Mouse (Mus musculus) spleen, postnatal 36 days (tissue): Measurements from ENCODE around the gene Hoxb13.

Experiments used
- DNase-seq, 2 experiments: peaks; one replicate each; pipeline ENCODE4 v3.0.0; 2022; ENCODE audit warnings: low spot score in 2 of 2, mixed read lengths in 1 of 2

Gene Hoxb13

GRCm38 (mm10) chr11:96189810-96190522 is 4.2 kb upstream of the Hoxb13 start:
- no peak for DNase-seq

DNA sequence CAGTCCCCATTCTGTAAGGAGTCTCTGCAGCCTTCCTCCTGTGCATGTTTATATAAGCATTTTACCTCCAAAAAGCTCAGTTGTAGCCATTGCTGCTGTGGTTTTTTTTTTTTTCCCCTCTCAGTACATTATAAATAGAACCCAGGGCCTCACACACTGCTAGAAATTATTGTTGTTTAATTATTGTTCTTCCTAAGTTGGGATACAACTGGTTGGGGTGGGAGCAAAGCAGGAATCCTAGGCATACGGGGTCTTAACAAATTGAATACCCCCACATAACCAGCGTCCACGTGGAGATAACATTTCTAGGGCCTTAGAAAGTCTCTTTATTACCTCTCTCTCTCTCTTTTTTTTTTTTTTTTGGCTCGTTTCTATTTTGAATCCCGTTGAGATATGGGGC is 3.0 kb upstream of the Hoxb13 start:
- DNase-seq, result no peak

DNA sequence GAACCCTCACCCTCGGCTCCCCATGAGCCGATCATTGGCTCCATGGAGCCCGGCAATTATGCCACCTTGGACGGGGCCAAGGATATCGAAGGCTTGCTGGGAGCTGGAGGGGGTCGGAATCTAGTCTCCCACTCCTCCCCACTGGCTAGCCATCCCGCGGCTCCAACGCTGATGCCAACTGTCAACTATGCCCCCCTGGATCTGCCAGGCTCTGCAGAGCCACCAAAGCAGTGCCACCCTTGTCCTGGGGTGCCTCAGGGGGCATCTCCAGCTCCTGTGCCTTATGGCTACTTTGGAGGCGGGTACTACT is 240 bp downstream of the Hoxb13 start:
- DNase-seq, result no peak

- no peak for DNase-seq
Observed at GRCm38 (mm10) chr11:96194961-96195640, 985 bp downstream of the Hoxb13 start.

- DNase-seq, result no peak
Observed at GRCm38 (mm10) chr11:96195769-96196280, 1.7 kb downstream of the Hoxb13 start.

GRCm38 (mm10) chr11:96198642-96199041 is 4.5 kb downstream of the Hoxb13 start:
- DNase-seq, result peak in 1 of 2 experiments; percentile 4

DNA sequence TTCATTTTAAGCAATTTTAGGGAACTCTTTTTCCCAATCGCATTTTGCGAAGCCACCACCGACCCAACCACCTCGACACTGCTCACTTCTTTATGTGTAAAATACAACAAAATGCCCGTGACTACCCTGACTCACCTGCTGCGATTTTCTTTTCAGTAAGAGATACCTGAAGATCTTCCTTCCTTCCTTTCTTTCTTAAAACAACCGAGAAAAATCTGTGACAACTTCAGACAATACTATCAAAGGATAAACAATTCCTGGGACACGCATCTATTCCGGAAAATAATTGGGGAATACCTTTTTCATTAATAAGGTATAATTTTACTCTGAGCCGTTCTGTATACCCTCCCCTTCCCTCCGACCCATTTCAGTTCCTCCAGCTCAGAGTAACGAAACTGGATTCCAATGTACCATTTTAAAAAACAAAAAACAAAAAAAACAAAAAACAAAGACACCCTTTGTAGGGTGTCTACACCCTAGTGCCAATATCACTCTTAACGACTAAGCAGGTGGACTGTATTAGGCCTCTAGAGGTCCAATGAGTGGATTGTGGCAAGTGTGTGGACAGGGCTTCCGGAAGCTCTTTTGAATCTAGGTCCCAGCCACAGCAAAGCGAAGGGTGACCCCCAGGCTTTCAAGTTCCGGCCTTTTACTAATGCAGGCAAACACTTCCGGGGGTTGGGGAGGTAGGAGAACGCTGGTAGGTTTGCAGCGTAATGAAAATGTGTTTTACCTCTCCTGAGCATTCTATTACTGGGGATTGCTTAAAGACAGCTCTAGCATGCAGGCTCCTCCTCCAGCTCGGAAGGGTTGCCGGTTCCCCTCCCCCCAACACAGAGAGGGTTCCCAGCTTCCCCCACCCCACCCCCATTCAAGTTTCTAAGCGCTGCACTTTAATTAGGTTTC is 5.3 kb downstream of the Hoxb13 start:
- DNase-seq, result no peak

- DNase-seq, result no peak
Observed at GRCm38 (mm10) chr11:96200183-96200655, 6.1 kb downstream of the Hoxb13 start.

- no peak for DNase-seq
Observed at GRCm38 (mm10) chr11:96201741-96202140, 7.6 kb downstream of the Hoxb13 start.

DNA sequence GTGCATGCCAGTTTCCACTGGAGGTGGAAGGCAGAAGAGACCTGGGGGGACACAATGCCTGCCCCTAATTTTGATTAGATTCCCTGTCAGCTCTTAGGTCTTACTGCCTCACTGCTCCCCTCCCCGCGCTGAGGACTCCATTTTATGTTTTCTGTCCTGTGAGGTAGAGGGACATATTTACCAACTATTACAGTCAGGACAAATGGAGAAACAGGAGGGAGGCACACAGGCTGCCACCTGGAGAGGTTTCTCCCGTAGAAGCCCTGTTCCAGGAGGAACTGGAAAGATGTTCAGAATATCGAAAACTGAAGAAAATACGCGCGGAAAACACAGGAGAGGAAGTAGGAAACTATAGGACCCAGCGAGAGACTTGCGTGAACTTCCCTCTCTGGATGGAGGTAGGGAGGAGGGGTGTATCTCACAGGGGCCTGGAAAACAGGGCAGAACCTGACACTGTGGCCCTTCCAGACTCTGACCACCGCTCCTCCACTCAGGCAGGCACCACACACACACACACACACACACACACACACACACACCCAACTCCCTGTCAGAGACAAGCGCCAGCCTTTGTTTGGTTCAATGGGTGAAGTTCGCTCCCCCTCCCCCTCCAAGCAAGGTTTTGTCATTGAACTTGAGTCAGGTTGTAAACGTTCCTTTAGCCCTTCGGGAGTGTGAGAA is 8.4 kb downstream of the Hoxb13 start:
- DNase-seq, result no peak

DNA sequence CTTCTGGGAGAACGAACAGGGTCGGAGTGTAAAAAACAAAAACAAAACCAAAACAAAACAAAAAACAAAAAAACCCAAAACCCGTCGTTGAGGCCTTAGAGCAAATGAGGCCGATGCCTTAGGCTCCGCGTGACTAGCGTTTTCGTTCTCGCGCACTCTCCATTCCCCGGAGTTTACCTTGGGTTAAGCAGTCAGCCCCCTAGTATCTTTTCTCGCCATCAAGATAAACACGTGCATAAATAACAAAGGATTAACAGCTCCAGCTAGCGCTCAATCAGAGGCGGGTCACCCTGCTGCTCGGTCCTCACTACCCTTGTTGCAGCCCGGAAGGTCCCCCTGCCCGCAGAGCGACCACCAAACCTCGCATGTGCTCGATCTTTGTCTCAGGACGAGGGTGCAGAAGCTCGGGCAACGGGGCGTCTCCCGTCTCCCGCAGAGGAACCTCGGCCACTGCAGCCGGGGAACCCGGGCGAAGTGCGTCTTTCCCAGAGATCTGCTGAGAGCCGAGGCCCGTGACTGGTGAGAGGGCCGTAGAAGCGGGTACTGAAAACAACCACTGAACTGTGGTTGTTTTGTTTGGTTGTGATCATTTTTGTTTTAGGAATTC is 9.2 kb downstream of the Hoxb13 start:
- DNase-seq, result no peak

GRCm38 (mm10) chr11:96203789-96204186 is 9.7 kb downstream of the Hoxb13 start:
- no peak for DNase-seq

- DNase-seq, result no peak
Observed at GRCm38 (mm10) chr11:96204351-96204750, 10.2 kb downstream of the Hoxb13 start.

GRCm38 (mm10) chr11:96205426-96206131 is 11.5 kb downstream of the Hoxb13 start:
- DNase-seq, result no peak

DNA sequence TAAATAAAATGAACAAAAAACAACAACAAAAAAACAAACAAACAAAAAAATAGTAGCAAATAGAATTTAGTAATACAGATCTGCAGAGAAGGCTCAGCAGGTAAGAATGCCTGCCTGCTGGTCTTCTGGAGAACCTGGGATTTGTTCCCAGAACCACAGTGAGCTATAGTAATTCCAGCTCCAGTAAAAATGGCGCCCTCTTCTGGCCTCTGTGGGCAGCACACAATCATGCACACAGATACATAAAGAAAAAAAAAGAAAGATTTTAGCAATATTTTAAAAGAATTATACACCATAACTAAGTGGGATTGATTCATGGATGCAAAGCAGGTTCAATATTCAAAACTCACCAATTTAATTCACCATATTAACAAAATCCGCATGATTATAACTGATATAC is 29.7 kb downstream of the Hoxb13 start:
- no peak for DNase-seq

GRCm38 (mm10) chr11:96227676-96228075 is 33.6 kb downstream of the Hoxb13 start:
- DNase-seq, result no peak

DNA sequence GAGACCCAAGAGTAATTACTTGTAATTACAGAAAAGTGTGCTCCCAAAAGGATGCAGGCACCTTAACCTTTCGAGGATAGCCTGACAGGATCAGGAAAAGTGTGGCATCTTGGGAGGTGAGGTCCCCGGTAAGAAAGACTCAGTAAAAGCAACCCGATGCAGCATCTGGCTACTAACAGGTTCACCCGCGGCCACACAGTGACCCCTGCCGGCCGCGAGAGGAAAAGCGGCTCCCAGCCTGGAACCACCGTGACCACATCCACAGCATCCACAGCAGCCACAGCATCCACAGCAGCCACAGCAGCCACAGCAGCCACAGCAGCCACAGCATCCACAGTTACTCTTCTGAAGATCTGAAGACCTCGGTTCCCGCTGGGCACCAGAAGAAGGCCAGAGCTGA is 40.8 kb downstream of the Hoxb13 start:
- DNase-seq, result no peak

DNA sequence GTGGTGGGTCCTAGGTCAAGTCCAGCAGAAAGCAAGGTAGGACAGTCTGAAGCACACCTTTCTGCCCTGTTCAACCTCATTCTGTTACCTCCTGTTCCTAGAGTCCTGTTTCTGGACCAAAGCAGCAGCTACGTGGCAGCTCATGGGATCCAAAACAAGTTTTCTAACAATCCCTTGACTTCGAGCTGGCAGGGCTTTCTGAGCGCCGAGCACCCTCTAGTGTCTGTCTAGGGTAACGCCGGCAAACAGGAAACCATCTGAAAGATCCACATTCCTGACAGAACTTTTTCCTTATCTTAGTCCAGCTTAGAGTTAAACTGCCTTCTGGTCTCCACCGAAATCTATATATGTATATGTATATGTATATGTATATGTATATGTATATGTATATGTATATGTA is 46.1 kb downstream of the Hoxb13 start:
- DNase-seq, result no peak
